Mouse (Mus musculus): ENCODE data around the gene Tstd1.

The Tstd1 gene

DNA sequence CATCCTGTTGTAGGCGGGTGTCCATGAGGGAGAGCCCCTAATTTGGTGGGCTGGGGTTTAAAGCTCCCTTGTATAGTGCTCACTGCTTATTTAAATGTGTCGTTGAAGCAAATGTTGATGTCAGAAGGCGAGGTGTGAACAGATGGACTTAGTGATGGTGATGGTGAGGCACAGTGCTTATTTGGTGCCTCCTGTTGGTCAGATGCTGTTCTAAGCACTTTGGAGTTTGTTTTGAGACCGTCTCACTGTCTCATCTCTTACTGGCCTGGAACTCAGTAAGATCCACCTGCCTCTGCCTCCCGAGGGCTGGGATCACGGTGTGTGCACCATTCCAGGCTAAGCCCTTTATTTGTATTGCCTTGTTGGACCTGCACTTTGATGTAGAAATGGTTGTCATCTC is 36.3 kb downstream of the Tstd1 start:
- DNase-seq (ENCODE audit: low read depth, low spot score) = no peak

DNA sequence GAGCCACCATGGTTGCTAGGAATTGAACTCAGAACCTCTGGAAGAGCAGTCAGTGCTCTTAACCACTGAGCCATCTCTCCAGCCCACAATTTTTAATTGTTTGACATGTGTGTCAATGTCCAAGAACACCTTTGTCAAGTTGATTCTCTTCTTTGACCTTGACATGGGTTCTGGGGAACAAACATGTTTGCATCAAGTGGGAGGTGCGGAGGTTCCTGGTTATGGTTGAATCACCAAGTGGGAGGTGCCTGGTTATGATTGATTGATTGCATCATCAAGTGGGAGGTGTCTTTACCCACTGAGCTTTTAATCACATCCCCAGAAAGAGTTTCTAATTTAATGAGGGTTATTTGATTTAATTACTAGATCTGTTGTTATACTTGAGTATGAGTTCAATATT is 38.9 kb downstream of the Tstd1 start:
- DNase-seq (ENCODE audit: low read depth, low spot score) = no peak

DNA sequence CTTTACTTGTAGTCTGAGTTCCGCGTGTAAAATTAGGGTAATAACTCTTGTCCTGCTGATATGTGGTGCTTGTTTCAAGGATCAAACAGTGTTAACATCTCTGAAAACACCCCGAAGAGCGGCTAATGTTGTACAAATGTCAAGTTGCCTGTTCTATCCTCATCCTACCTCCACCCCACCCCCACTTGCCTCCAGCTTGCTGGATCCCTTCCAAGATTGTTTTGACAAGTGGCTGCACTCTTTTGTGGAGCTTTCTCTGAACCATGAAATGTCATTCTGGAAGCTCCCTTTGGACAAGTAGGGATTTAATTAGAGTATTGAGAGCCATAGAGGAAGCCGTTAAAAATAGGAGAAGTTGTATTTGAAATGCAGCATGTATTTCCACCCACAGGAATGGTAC is 41.1 kb downstream of the Tstd1 start:
- no peak for DNase-seq (ENCODE audit: low read depth, low spot score)

DNA sequence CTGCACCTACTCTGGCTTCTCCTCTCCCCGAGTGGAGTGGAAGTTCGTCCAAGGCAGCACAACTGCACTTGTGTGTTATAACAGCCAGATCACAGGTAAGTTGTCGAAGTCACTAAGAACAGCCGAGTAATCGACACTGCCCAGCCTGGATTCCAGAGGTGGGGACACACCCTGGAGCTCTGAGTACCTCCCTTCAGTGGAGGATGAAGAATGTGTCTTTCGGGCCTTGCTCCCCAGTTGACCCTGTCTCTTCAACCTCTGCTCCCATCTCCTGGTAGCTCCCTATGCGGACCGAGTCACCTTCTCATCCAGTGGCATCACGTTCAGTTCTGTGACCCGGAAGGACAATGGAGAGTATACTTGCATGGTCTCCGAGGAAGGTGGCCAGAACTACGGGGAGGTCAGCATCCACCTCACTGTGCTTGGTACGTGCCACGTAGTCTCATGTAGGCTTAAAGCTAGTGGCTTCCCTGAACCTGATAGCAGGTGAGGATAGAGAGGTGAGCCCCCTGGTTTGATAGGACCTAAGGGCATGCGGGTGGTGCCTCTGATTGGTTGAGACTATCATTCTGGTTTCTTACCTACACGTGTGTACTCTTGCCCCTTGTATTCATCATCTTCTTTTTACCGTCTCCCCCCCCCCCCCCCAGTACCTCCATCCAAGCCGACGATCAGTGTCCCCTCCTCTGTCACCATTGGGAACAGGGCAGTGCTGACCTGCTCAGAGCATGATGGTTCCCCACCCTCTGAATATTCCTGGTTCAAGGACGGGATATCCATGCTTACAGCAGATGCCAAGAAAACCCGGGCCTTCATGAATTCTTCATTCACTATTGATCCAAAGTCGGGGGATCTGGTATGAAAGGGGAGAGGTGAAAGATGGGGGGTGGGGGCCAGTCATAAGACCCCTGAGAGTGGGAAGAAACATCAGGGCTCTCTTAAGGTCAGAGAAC is 42.2 kb downstream of the Tstd1 start:
- DNase-seq (ENCODE audit: low read depth, low spot score) = no peak

DNA sequence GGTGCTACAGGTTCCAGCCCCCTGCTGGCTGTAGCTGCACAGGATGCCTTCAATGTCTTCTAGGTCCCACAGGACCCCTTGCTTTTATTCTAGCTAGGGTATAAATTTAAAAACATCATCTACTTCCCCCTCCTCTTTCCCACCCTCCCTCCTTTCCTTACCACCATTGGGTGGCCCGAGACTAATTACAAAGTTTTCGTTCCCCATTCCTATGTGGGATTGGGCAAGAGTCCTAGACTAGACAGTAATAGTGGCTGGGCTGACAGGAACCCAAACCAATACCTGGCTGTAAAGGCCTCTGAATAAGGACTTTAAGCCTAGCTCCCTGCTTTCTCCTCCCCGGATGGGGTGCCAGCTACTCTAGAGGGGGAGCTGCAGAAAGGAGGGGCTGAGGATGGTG is 44.5 kb downstream of the Tstd1 start:
- no peak for DNase-seq (ENCODE audit: low read depth, low spot score)

DNA sequence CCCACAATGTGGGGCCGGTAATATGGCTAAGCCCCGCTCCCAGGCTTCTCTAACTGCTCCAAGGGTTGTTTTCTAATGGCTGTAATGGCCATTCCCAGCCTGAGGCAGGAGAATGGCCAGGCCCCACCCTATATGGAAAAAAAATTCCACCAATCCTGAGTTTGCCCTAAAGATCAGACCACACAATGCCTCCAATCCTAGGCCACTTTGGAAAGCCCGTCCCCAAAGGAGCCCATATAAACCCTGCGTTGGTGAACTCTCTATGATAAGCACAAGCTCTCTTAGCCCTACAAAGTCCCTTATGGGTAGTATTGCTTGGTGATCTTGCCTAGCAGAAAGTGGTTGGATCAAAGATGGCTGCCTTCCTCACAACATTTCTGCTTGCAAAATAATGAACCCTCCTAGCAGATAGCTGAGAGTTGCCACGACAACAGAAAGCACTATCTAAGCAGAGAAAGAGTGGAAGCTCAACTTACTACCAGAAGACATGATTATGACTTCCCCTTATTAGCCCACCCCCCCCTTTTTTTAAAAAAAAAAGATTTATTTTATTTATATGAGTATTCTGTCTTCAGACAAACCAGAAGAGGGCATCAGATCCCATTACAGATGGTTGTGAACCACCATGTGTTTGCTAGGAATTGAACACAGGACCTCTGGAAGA is 47.2 kb downstream of the Tstd1 start:
- DNase-seq (ENCODE audit: low read depth, low spot score) = no peak

DNA sequence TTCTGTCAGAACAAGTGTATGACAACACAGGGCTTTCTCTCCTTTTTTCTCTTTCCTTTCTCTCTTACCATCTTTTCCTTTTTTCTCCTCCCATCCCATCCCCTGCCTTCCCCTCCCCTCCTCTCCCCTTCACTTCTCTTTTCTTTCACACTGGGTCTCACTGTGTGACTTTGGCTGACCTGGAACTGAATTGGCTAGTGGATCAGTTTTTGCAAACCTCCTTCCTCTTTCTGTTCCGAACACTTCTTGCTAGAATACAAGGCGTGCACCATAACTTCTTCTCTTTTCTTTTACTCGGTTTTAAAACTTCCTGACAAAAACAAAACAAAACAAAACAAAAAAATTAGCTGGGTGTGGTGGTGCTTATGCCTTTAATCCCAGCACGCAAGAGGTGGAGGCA is 47.9 kb downstream of the Tstd1 start:
- no peak for DNase-seq (ENCODE audit: low read depth, low spot score)

DNA sequence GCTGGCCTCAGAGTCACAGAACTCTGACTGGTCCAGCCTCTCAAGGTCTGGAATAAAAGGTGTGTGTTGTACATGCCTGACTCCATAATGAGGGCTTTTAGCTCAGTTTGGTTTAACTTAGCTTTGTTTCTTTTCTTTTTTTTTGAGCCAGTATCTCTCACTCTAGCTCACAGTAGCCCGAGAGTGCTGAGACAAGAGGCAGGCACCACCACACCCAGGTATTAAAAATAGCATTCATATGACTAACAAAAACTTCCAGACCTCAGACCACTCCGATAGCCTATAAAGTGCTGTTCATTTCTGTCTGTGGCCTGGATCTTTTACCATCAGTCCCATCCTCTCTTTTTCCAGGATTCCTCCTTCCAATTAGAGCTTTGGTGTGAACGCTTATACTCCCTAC is 51.0 kb downstream of the Tstd1 start:
- DNase-seq (ENCODE audit: low read depth, low spot score) = no peak
